Mouse (Mus musculus): ENCODE data around the gene Gpr157.

Gene Gpr157

GRCm38 (mm10) chr4:150110373-150110772 is 23.2 kb downstream of the Gpr157 start:
- no peak for DNase-seq (ENCODE audit: low spot score)

DNA sequence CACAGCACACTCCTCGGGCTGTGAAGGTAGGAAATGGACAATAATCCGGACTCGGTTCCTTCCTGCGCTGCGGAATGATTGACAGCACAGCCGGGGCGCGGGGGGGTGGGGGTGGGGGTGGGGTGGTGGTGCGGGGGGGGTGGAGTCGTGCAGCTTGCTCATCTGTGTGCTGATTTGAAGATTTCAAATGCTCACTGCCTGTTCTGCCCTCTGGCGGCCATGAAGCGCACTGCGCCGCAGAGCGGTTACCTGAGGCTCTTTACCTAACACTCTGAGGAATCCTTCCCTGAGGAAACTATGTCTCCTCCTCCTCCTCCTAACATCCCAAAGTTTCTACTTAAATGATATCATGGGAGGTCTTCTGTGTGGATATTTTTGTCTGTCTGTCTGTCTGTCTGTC is 25.7 kb downstream of the Gpr157 start:
- peak; percentile 29 for DNase-seq (ENCODE audit: low spot score)

- DNase-seq (ENCODE audit: low spot score), result no peak
These were observed 27.4 kb downstream of the Gpr157 start for GRCm38 (mm10) chr4:150114505-150115061.

DNA sequence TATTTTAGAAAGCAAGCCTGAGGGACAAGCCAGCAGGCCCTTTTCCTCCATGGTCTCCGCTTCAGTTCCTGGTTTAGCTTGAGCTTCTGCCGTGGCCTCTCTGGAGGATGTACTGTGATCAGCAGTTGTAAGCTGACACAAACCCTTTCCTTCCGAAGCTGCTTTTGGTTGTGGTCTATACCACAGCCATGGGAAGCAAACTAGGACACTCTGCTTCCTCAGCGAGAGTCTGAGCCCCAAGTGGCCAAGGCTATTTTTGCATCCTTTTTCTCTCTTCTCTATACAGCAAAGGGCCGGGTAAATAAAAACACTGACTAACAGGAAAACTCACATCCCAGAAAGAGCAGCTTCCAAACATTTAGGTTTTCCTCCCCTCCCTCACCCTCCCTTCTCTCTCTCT is 30.1 kb downstream of the Gpr157 start:
- no peak for DNase-seq (ENCODE audit: low spot score)

GRCm38 (mm10) chr4:150118163-150118562 is 31.0 kb downstream of the Gpr157 start:
- DNase-seq (ENCODE audit: low spot score), result no peak

DNA sequence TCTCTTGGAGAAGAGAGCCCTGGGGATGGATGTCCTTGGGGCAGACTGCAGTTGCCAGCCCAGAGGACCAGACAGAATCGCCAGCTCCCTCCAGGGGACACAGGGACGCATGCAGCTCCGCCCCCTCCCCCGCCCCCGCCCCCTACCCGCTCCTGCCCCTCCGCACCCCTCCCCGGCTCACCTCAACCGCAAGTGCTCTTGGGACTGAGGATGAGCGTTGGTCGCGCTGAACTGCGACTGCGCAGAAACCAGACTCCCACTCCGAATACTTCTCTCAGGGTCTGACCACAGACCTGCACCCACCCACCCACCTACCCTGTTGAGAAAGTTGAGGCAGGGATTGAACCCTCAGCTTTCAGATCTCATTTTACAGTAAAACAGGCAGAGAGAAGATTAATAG is 31.9 kb downstream of the Gpr157 start, which contains the start of gene Slc2a5:
Gene Slc2a5 (plus strand): TSS at position 229 of the 400 bp plus-strand sequence.
- DNase-seq (ENCODE audit: low spot score), result no peak

GRCm38 (mm10) chr4:150119640-150120039 is 32.5 kb downstream of the Gpr157 start:
- no peak for DNase-seq (ENCODE audit: low spot score)

DNA sequence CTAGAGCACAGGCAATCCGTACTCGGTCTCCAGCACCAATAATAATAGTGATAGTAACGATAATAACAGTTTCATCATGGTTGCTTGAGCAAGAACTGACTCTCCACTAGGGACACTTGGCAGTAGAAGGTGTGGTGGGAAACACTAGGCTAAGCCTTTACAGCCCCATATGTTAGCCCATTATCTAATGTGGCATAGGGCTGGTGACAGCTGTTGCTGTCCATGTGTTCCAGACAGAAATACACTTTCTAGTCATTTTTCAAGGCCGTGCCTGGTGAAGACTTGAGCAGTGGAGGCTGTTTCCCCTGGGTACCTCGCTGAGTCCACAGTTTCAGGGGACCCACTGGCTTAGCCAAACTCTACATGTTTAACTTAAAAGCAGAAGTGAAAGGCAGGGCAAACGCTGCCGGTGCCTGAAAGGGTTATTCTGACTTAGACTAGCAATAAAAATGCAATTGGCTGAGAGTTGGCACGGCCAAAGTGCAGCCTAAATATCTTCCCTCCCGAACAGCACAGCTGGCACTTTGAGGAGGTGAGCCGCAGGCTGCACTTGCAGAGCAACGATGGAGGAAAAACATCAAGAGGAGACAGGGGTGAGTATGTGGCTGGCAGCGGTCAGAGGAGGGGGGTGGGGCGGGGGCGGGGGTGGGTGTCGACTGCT is 33.1 kb downstream of the Gpr157 start:
- DNase-seq (ENCODE audit: low spot score), result no peak

DNA sequence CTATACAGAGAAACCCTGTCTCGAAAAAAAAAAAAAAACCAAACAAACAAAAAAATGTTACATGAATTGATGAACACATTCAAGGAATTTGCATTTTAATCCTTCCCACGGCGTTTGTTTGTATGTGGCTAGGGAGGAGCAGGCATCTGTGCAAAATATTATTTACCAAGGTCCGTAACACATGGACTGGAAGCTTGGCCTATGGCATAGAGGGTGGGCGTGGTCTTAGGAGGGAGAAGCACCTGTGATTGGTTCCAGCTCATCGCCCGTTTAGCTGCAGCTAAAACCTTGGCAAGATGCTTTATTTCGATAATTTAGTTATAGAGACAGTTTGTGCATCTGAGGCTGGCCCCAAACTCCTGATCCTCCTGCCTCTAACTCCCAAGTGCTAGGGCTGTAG is 34.3 kb downstream of the Gpr157 start:
- no peak for DNase-seq (ENCODE audit: low spot score)

- no peak for DNase-seq (ENCODE audit: low spot score)
These were observed 35.3 kb downstream of the Gpr157 start for GRCm38 (mm10) chr4:150122476-150122875.

DNA sequence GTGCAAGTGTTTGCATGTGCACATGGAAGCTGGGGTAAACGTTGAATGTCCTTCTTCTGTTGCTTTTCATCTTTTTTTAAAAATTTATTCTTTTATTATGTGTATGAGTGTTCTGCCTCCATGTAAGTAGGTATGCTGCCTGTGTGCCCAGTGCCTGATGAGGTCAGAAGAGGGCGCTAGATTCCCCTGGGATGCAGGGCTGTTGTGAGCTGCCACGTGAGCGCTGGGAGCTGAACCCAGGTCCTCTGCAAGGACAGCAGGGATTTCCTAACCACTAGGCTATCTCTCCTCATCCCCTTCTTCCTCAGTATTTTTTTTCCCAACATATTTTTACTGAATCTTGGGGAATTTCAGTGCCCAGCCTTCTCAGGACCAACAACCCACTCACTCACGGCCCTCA is 39.2 kb downstream of the Gpr157 start:
- no peak for DNase-seq (ENCODE audit: low spot score)

GRCm38 (mm10) chr4:150127894-150128293 is 40.7 kb downstream of the Gpr157 start:
- no peak for DNase-seq (ENCODE audit: low spot score)

- DNase-seq (ENCODE audit: low spot score), result no peak
These were observed 41.4 kb downstream of the Gpr157 start for GRCm38 (mm10) chr4:150128571-150128970.

DNA sequence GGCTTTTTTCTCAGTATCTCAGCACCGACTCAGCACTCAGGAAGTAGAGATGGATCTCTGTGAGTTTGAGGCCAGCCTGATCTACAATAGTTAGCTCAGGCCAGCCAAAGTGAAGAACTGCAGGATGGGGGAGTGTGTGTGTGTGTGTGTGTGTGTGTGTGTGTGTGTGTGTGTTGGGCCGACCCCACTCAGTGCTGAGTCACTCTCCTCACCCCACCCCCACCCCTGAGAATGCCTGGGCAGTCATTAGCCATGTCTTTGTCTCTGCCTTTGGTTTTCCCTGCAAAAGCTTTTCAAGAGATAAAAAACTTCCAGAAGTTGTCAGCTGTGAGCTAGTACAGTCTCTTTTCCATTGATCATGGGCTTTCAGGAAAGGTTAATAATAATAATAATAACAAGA is 43.5 kb downstream of the Gpr157 start:
- no peak for DNase-seq (ENCODE audit: low spot score)

GRCm38 (mm10) chr4:150132692-150133271 is 45.6 kb downstream of the Gpr157 start:
- DNase-seq (ENCODE audit: low spot score), result no peak

GRCm38 (mm10) chr4:150135254-150135653 is 48.1 kb downstream of the Gpr157 start:
- no peak for DNase-seq (ENCODE audit: low spot score)

GRCm38 (mm10) chr4:150136693-150137092 is 49.5 kb downstream of the Gpr157 start:
- peak; percentile 66 for DNase-seq (ENCODE audit: low spot score)

- DNase-seq (ENCODE audit: low spot score), result no peak
These were observed 50.4 kb downstream of the Gpr157 start for GRCm38 (mm10) chr4:150137368-150138083.

- peak; percentile 79 for DNase-seq (ENCODE audit: low spot score)
These were observed 50.9 kb downstream of the Gpr157 start for GRCm38 (mm10) chr4:150138084-150138543.

GRCm38 (mm10) chr4:150139090-150139489 is 51.9 kb downstream of the Gpr157 start:
- no peak for DNase-seq (ENCODE audit: low spot score)

- no peak for DNase-seq (ENCODE audit: low spot score)
These were observed 53.2 kb downstream of the Gpr157 start for GRCm38 (mm10) chr4:150140346-150140745.

GRCm38 (mm10) chr4:150144242-150144641 is 57.1 kb downstream of the Gpr157 start:
- DNase-seq (ENCODE audit: low spot score), result no peak

GRCm38 (mm10) chr4:150146286-150146685 is 59.1 kb downstream of the Gpr157 start:
- DNase-seq (ENCODE audit: low spot score), result no peak

All from c-Kit-positive CD71-positive TER-119-positive erythroid progenitor cells, embryonic 14.5 days (primary cell).